Mouse (Mus musculus) lung, adult 2 months (tissue): ENCODE measurements around the gene Naxd.
A peak's percentile ranks its signal among the peaks of the same experiment; 100 is the strongest.

ENCODE experiments used
- CTCF ChIP-seq: fragments of 200-500 bp; IDR thresholded peaks from 2 replicates; pipeline ENCODE4 v1.5.1; 2011; ENCODE audit warnings: mild to moderate bottlenecking, low read length, control low read depth; ENCODE audit not compliant: insufficient read depth
- POLR2A ChIP-seq: fragments of 200-500 bp; IDR thresholded peaks from 2 replicates; pipeline ENCODE4 v1.6.1; 2011; ENCODE audit warnings: low read depth, mild to moderate bottlenecking, control low read depth, low read length, borderline replicate concordance; ENCODE audit errors: extremely low read depth

GRCm38 (mm10) chr8:11469095-11469494, 28.2 kb upstream of the Naxd start:
- TF ChIP-seq CTCF (peak; percentile 64), POLR2A (no peak)
